Mouse (Mus musculus) midbrain, embryonic 16.5 days (tissue): ENCODE measurements around the gene Sema4c. TPM values are rescaled to one million over a fixed set of nuclear protein-coding genes. Genes with fewer than 3 reads are reported as not detected.
A peak's percentile ranks its signal among the peaks of the same experiment; 100 is the strongest.

Experiments used
- ATAC-seq: fragments of 200-750 bp; cut with Nextera tagmentation; 2 replicates; pipeline ENCODE4 v1.8.0; 2017; ENCODE audit warnings: moderate TSS enrichment
- H3K27ac ChIP-seq: fragments of 300-500 bp; sonication (generic); 2 replicates; pipeline ENCODE4 v1.5.1; 2014; ENCODE audit warnings: mild to moderate bottlenecking, low read length, mixed read lengths
- H3K27me3 ChIP-seq: fragments of 300-500 bp; sonication (generic); 2 replicates; pipeline ENCODE4 v1.6.1; 2014; ENCODE audit warnings: low read depth, low read length, mixed read lengths; ENCODE audit not compliant: control insufficient read depth, insufficient read depth
- H3K36me3 ChIP-seq: fragments of 300-500 bp; sonication (generic); 2 replicates; pipeline ENCODE4 v1.6.1; 2014; ENCODE audit warnings: mild to moderate bottlenecking, low read length, moderate library complexity, mixed read lengths; ENCODE audit not compliant: control insufficient read depth, insufficient read depth
- H3K4me1 ChIP-seq: fragments of 300-500 bp; sonication (generic); 2 replicates; pipeline ENCODE4 v1.6.1; 2014; ENCODE audit warnings: mild to moderate bottlenecking, low read length, mixed read lengths; ENCODE audit not compliant: control insufficient read depth, insufficient read depth
- H3K4me2 ChIP-seq: fragments of 300-500 bp; sonication (generic); 2 replicates; pipeline ENCODE4 v1.6.1; 2014; ENCODE audit warnings: mild to moderate bottlenecking, low read length, mixed read lengths
- H3K4me3 ChIP-seq: fragments of 300-500 bp; sonication (generic); 2 replicates; pipeline ENCODE4 v1.5.1; 2014; ENCODE audit warnings: low read depth, mild to moderate bottlenecking, low read length, moderate library complexity, mixed read lengths
- H3K9ac ChIP-seq: fragments of 300-500 bp; sonication (generic); 2 replicates; pipeline ENCODE4 v1.6.1; 2014; ENCODE audit warnings: low read depth, low read length, mixed read lengths
- H3K9me3 ChIP-seq: fragments of 300-500 bp; sonication (generic); replicated peaks from 2 replicates; pipeline ENCODE4 v1.6.1; 2014; ENCODE audit warnings: mild to moderate bottlenecking, low read length, mixed read lengths; ENCODE audit not compliant: control insufficient read depth, poor library complexity, severe bottlenecking
- WGBS: fragments of 180-500 bp; shearing (Covaris S2); extraction: QIAGEN DNeasy Blood & Tissue Kit; methylation state at CpG from one replicate; pipeline ENCODE4 v1.1.7; 2014; 5-methylcytosine and 5-hydroxymethylcytosine counted together
- polyA plus RNA-seq: library from polyadenylated mRNA; unstranded; fragments of >200 nt; fragmentation: Nextera tagmentation; extraction: Ambion mirVana; gene quantifications from 2 replicates; pipeline ENCODE4 v1.2.1, GENCODE M21; 2015

Gene Sema4c
- polyA plus RNA-seq, 1 experiment from 2014 or later: 24.4 TPM

DNA sequence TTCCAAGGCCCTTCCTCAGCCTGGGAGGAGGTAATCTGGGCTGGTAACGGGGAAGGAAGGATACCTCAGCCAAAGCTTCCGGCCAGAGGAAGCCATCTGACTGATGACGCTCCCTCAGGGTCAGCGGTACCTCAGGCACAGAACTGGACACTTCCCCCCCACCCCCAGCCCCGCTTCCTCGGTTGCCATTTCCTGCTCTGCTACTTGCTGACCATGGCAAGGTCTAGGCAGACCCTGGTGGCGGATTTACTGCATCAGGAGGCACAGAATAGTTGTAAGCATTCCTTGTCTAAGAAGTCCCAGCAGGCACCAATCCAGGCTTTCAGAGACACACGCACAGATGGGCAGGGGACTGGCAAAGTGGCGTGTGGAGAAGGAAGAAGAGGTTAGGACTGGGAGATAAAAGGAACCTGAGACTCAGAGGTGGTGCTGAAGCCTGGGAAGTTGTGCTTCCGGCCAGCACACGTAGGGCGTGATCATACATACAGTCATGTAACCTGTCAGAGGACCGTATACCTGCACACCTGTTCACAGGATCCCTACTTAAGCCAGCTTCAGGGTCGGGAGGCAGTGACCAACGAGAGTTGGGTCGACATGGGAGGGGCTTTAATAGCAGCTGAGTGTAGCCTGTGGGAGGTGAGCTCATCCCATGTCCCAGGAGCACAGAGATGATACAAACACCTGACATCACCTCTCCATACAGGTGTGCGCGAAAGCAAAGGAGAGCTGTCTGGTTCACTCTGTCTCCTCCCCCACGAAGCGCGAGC lies 3.3 kb downstream of the Sema4c start:
- Histone ChIP-seq H3K4me2 (peak overlapping the region; percentile 90), H3K27me3 (no peaks in the 10 kb centered on the region), H3K9me3 (no peaks in the 10 kb centered on the region), H3K9ac (peak overlapping the region; percentile 89), H3K4me3 (peak overlapping the region; percentile 68; the same call in 1 of the 2 replicates), H3K27ac (peak overlapping the region; percentile 20; the same call in 1 of the 2 replicates), H3K36me3 (peaks cover 33% of the 10 kb centered on the region), H3K4me1 (peaks cover 28% of the 10 kb centered on the region)
- no peak for ATAC-seq
- 74% methylated on average over 21 of the region's 21 CpGs for WGBS

DNA sequence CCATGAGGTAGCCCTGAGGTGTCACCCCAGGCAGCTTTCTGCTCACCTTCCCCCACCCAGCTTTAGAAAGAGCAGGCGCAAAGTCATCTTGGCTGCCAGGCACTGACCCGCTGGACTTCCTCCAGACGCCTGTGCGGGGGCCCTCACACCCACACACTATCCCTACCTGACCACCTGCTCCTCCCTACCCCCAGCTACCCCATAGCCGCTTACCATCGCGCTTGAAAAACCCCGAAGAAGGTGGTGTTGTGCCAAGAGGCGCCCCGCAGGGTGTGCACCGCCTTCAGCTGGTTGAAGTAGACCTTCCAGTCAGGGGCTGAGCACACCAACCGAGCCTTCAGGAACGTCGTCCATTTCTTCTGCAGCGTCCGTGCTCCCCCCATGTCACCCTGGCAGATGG lies 5.6 kb downstream of the Sema4c start:
- 84% methylated on average over 16 of the region's 16 CpGs for WGBS

DNA sequence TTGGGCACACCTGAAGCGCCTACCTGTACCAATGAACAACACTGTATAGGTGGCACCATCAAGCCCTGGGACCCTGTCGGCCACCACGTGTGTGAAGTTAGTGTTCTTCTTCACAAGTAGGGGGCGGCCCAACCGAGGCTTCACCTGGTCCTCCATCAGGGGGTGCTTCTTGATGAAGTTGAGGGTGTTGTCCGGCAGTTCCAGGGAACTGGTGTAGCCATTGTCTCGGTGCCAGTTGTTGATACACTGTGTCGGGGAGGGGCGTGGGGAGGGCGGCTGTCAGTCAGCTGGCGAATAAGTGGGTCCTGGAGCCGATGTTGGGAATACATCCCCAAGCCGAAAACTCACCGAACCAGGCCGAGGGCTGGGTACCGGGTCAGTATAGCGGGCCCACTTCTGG lies 6.2 kb downstream of the Sema4c start:
- H3K4me2 ChIP-seq: no peak overlapping the region
- no peaks in the 10 kb centered on the region for H3K9me3 ChIP-seq
- no peak overlapping the region for H3K9ac ChIP-seq
- no peak for ATAC-seq
- 88% methylated on average over 17 of the region's 17 CpGs for WGBS
- H3K27me3 ChIP-seq: no peaks in the 10 kb centered on the region
- H3K4me1 ChIP-seq: peaks cover 37% of the 10 kb centered on the region
- H3K4me3 ChIP-seq: no peak overlapping the region
- no peak overlapping the region for H3K27ac ChIP-seq
- H3K36me3 ChIP-seq: peaks cover 41% of the 10 kb centered on the region

More for the DNA sequence above, 5.6 kb downstream of the Sema4c start:
- H3K36me3 ChIP-seq: peaks cover 41% of the 10 kb centered on the region
- H3K9me3 ChIP-seq: no peaks in the 10 kb centered on the region
- no peak overlapping the region for H3K27ac ChIP-seq
- H3K4me3 ChIP-seq: no peak overlapping the region
- no peak overlapping the region for H3K9ac ChIP-seq
- H3K4me1 ChIP-seq: peaks cover 35% of the 10 kb centered on the region
- no peaks in the 10 kb centered on the region for H3K27me3 ChIP-seq
- H3K4me2 ChIP-seq: no peak overlapping the region
- ATAC-seq: no peak

DNA sequence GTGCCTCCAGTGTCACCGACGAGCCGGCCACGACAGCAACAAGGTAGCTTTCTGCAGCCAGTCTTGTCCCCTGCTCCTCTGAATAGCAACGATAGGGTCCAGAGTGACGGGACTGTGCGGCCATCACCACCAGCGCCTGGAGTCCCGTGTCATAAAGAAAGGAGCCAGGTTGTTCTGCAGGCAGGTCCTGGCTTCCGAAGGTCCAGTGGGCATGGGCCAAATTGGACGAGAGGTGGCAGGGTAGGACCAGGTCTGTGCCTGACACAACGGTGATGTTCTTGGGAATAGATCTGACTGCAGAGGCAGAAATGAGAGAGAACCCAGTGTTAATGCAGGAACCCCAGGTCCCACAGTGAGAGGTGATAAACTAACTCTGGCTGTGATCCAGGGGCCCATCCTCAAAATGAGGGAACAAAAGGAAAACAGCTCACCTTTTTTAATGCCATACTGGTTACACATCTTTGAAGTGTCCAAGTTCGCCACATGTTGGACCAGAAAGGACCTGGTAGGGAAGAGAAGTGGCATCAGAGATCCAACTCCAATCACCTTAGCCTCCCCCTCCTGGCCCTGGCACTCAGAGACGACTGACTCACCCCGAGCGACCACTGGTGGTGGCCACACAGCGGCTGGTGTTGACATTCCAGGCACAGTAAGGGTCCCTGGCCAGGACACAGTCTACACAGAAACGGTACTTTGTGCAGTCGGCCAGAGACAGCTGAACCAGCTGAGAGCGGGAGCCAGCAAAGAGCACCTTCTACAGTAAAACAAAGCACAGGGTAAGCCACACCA lies 7.9 kb downstream of the Sema4c start:
- no peak for ATAC-seq
- WGBS: 80% methylated on average over 20 of the region's 20 CpGs
- H3K4me2 ChIP-seq: no peak overlapping the region
- H3K9me3 ChIP-seq: no peaks in the 10 kb centered on the region
- no peak overlapping the region for H3K9ac ChIP-seq
- peaks cover 35% of the 10 kb centered on the region for H3K4me1 ChIP-seq
- no peaks in the 10 kb centered on the region for H3K27me3 ChIP-seq
- H3K4me3 ChIP-seq: no peak overlapping the region
- H3K27ac ChIP-seq: no peak overlapping the region
- peaks cover 41% of the 10 kb centered on the region for H3K36me3 ChIP-seq

DNA sequence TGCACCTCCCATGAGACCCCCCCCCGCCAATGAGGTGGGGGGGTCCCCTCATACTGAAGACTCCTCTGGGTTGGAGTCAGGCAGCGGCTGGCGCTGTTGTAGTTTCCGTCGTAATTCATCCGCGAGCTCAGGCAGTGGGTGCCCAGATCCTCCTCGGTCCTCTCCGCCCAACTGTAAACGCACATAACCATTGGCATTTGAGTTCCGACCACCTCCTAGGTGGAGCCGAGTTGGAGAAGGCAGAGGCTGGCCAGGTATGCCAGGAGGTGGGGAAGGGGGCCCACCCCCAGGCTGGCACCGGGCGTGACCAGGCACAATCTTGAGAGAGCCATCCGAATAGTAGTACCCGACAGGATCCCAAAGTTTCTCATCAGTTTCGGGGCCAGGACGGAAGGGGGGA lies 8.7 kb downstream of the Sema4c start:
- Histone ChIP-seq H3K4me2 (no peak overlapping the region), H3K27me3 (no peaks in the 10 kb centered on the region), H3K9ac (no peak overlapping the region), H3K36me3 (peaks cover 41% of the 10 kb centered on the region), H3K9me3 (no peaks in the 10 kb centered on the region), H3K4me3 (no peak overlapping the region), H3K27ac (no peak overlapping the region), H3K4me1 (peaks cover 27% of the 10 kb centered on the region)
- ATAC-seq: no peak
- WGBS: 89% methylated on average over 18 of the region's 18 CpGs

DNA sequence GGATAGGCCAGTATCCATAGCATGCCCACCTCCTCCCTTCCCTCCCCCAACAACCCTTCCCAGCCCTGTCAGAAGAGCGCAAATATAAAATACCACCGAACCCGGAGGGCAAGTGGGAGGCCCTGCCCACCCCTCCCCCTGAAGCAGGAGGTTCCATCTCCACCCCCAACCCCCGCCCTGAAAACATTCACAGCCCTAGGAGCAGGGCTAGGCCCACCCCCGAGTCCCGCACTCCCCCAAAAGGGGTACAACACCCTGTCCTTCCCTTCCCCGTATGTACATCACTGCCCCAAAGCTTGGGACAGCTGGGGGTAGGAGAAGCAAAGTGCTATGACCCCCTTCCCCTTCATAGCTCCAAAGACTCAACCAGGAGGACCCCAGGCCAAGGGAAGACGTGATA lies 9.4 kb downstream of the Sema4c start:
- Histone ChIP-seq H3K4me3 (no peak overlapping the region), H3K9me3 (no peaks in the 10 kb centered on the region), H3K27ac (no peak overlapping the region), H3K4me2 (no peak overlapping the region), H3K36me3 (peaks cover 41% of the 10 kb centered on the region), H3K27me3 (no peaks in the 10 kb centered on the region), H3K9ac (0 out of 2 replicates have a peak overlapping the region, but pooled peaks have one; percentile 7), H3K4me1 (peaks cover 22% of the 10 kb centered on the region)
- 50% methylated on average over 8 of the region's 8 CpGs for WGBS
- no peak for ATAC-seq

DNA sequence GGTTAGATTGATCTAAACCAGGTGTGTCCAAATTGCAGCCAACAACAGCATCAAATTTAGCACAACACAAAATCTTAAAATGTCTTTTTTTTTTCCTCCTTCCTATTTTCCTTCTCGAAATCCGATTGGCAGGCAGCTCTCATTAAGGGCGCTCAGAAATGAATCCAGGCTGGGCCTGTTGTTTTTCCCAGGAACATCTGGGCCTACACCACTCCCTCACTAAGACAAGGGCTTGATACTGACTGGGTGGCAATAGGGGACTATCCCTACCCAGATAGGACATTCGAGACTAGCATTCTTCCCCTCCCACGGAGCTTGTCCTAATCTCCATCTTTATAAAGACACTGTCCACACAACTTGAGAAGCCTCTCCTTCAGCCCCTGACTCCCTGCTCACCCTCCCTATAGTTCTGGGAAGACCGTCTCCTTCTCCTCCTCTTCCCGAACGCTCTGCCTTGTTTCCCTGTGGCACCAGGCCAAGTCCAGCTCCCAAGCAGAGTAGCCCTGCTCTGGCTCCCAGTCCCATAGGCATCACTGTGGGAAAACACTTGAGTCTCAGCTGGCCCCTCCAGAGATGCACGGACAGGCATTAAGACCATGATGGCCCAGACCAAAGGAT lies 10.1 kb downstream of the Sema4c start:
- ATAC-seq: no peak
- H3K27ac ChIP-seq: peak overlapping the region; percentile 70
- peaks cover 36% of the 10 kb centered on the region for H3K36me3 ChIP-seq
- no peak overlapping the region for H3K4me2 ChIP-seq
- H3K4me3 ChIP-seq: no peak overlapping the region
- H3K9me3 ChIP-seq: no peaks in the 10 kb centered on the region
- no peaks in the 10 kb centered on the region for H3K27me3 ChIP-seq
- H3K4me1 ChIP-seq: peaks cover 23% of the 10 kb centered on the region
- 29% methylated on average over 9 of the region's 9 CpGs for WGBS
- 0 out of 2 replicates have a peak overlapping the region, but pooled peaks have one; percentile 1 for H3K9ac ChIP-seq

DNA sequence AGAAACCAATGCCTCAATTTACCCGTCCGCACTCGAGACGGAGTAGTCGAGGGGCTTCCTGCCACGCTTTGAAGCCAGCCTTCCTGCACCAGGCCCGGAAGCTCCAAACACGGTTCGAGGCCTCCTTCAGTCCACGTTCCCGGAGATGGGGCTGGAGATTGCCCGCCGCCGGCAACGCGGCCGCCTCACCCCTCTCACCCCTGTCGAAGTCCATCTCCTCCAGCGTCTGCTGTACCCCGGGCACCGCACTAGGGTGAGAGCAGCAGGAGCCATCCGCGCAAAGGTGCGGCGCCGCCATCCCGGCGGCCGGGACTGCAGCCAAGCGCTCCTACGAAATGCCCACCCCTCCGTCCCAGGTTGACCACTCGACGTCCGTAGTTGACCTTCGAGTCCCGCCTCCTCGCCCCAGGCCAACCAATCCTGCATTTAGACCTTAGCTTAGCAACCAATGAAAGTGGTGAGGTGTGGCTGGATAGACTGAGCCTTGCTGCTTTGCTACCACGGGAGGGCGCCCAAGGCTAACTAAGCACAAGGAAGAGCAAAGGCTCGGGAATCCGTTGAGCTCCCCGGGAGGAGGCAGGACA lies 11.2 kb downstream of the Sema4c start, which contains the start of gene Ankrd39:
TSS of gene Ankrd39 (minus strand) at position 558 of the 584 bp plus-strand sequence.
- under 1% methylated on average over 43 of the region's 43 CpGs for WGBS
- Histone ChIP-seq H3K4me2 (peak within 1 kb of the TSS; percentile 76), H3K27ac (peak within 1 kb of the TSS; percentile 81), H3K9ac (peak within 1 kb of the TSS; percentile 92), H3K4me1 (peaks cover 23% of the 10 kb centered on the region), H3K36me3 (peaks cover 26% of the 10 kb centered on the region), H3K4me3 (peak within 1 kb of the TSS; percentile 69), H3K27me3 (no peaks in the 10 kb centered on the region), H3K9me3 (no peaks in the 10 kb centered on the region)
- peak; percentile 96 for ATAC-seq
